Mouse (Mus musculus): ENCODE measurements around the gene Arl9.

DNA sequence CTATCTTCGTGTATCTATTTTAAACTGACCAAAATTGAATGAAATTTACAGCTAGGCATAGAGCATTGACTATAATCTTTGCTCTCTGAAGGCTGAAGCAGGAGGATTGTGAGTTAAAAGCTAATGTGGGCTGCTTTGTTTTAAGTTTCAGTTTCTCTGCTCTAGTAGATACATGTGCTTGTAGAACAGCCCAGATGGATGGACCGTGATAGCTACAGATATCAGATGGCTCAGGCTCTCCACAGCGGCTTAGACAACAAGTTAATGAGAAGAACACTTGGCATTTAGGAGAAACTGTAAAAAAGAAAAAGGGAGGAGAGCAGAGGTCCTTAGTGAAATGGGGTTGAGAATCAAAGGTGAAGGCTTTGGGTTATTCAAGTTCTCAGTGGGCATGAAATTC is 13.1 kb upstream of the Arl9 start:
- TF ChIP-seq POLR2A (IDR thresholded peaks at IDR 0.05; ENCODE audit: insufficient read depth, low read depth, low read length) = no peak
- TF ChIP-seq CTCF (IDR thresholded peaks at IDR 0.05; ENCODE audit: insufficient read depth, low read depth, low read length) = no peak

Data from olfactory bulb, adult 2 months (tissue).